Mouse (Mus musculus) forebrain, embryonic 10.5 days (tissue): ENCODE results near the gene Hist1h3c. TPM values are rescaled to one million over a fixed set of nuclear protein-coding genes. Genes with fewer than 3 reads are reported as not detected.

Experiments
- microRNA-seq: library from miRNA; unstranded; fragments of <30 nt; microRNA quantifications from one replicate; pipeline ENCODE4, GENCODE M21; 2017
- polyA plus RNA-seq: library from polyadenylated mRNA; unstranded; fragments of >200 nt; fragmentation: Nextera tagmentation; extraction: Ambion mirVana; gene quantifications from 2 replicates; pipeline ENCODE4 v1.2.1, GENCODE M21; 2016

Gene Hist1h3c
- polyA plus RNA-seq, 1 experiment from 2014 or later, result 9.0 TPM

Small RNA genes within 50 kb of the gene (microRNA-seq; reads per million reads assigned to microRNA genes)
- gene Gm44314 (not detected), gene Gm44484 (not detected)

Other genes with a start within 250 kb of the Hist1h3c start
- 3.8 and 4.0 TPM in 2 replicates for gene Hist1h4h, start 214.6 kb downstream of the Hist1h3c start, polyA plus RNA-seq
- gene Hist1h2af, start 211.7 kb downstream of the Hist1h3c start, polyA plus RNA-seq, result 6.7 and 9.5 TPM in 2 replicates
- gene Hist1h3g, start 210.2 kb downstream of the Hist1h3c start, polyA plus RNA-seq, result 6.3 and 8.1 TPM in 2 replicates
- 0.74 and 0.79 TPM in 2 replicates for gene Hist1h2bh, start 202.2 kb downstream of the Hist1h3c start, polyA plus RNA-seq
- 1.00 and 1.7 TPM in 2 replicates for gene Hist1h3f, start 201.6 kb downstream of the Hist1h3c start, polyA plus RNA-seq
- gene Hist1h4f, start 194.0 kb downstream of the Hist1h3c start, polyA plus RNA-seq, result 0.53 and 0.60 TPM in 2 replicates
- gene Hist1h1d, start 192.3 kb downstream of the Hist1h3c start, polyA plus RNA-seq, result 0.58 and 0.60 TPM in 2 replicates
- 6.1 and 6.7 TPM in 2 replicates for gene Hist1h3e, start 183.2 kb downstream of the Hist1h3c start, polyA plus RNA-seq
- 102 and 105 TPM in 2 replicates for gene Hist1h2ae, start 174.4 kb downstream of the Hist1h3c start, polyA plus RNA-seq
- 6.4 and 6.7 TPM in 2 replicates for gene Hist1h2bg, start 174.2 kb downstream of the Hist1h3c start, polyA plus RNA-seq
- gene Hist1h2bf, start 171.4 kb downstream of the Hist1h3c start, polyA plus RNA-seq, result 5.8 and 6.9 TPM in 2 replicates
- 1.5 TPM in 2 replicates for gene Hist1h2ad, start 171.2 kb downstream of the Hist1h3c start, polyA plus RNA-seq
- gene Hist1h3d, start 169.8 kb downstream of the Hist1h3c start, polyA plus RNA-seq, result 7.1 and 7.2 TPM in 2 replicates
- 112 and 119 TPM in 2 replicates for gene Hist1h4d, start 164.0 kb downstream of the Hist1h3c start, polyA plus RNA-seq
- 3.2 and 3.6 TPM in 2 replicates for gene Hist1h2be, start 124.5 kb downstream of the Hist1h3c start, polyA plus RNA-seq
- gene Hist1h1e, start 123.0 kb downstream of the Hist1h3c start, polyA plus RNA-seq, result 19.8 and 21.4 TPM in 2 replicates
- gene Hist1h2ac, start 61.7 kb downstream of the Hist1h3c start, polyA plus RNA-seq, result 1.00 and 1.1 TPM in 2 replicates
- 17.2 and 19.3 TPM in 2 replicates for gene Hist1h2bc, start 61.4 kb downstream of the Hist1h3c start, polyA plus RNA-seq
- gene Hist1h1t, start 49.8 kb downstream of the Hist1h3c start, polyA plus RNA-seq, result not detected in 2 replicates
- 4.5 and 5.9 TPM in 2 replicates for gene Hist1h4c, start 47.1 kb downstream of the Hist1h3c start, polyA plus RNA-seq
- 1.3 and 1.5 TPM in 2 replicates for gene Hfe, start 34.7 kb downstream of the Hist1h3c start, polyA plus RNA-seq
- 9.4 and 10.7 TPM in 2 replicates for gene Hist1h1c, start 6.8 kb downstream of the Hist1h3c start, polyA plus RNA-seq
- gene Hist1h2bb, start 1.1 kb upstream of the Hist1h3c start, polyA plus RNA-seq, result 2.3 and 2.7 TPM in 2 replicates
- 49.5 and 50.4 TPM in 2 replicates for gene Hist1h2ab, start 5.5 kb upstream of the Hist1h3c start, polyA plus RNA-seq
- 9.1 and 9.5 TPM in 2 replicates for gene Hist1h3b, start 6.7 kb upstream of the Hist1h3c start, polyA plus RNA-seq
- gene Hist1h4b, start 11.4 kb upstream of the Hist1h3c start, polyA plus RNA-seq, result 2.5 and 4.5 TPM in 2 replicates
- 0.69 TPM in 1 of 2 replicates, not detected in the other for gene Hist1h4a, start 15.6 kb upstream of the Hist1h3c start, polyA plus RNA-seq
- gene Hist1h3a, start 16.8 kb upstream of the Hist1h3c start, polyA plus RNA-seq, result 2.2 and 3.6 TPM in 2 replicates
- gene Hist1h1a, start 18.1 kb upstream of the Hist1h3c start, polyA plus RNA-seq, result 2.6 and 3.3 TPM in 2 replicates
- 0.10 and 0.12 TPM in 2 replicates for gene Trim38, start 24.3 kb upstream of the Hist1h3c start, polyA plus RNA-seq
- gene Slc17a2, start 61.4 kb upstream of the Hist1h3c start, polyA plus RNA-seq, result not detected in 2 replicates
- gene Slc17a3, start 93.8 kb upstream of the Hist1h3c start, polyA plus RNA-seq, result not detected in 2 replicates
- not detected in 2 replicates for gene Slc17a1, start 122.1 kb upstream of the Hist1h3c start, polyA plus RNA-seq
- not detected in 2 replicates for gene Slc17a4, start 169.4 kb upstream of the Hist1h3c start, polyA plus RNA-seq
- gene Hist1h2ba, start 188.6 kb upstream of the Hist1h3c start, polyA plus RNA-seq, result not detected in 2 replicates
- gene Hist1h2aa, start 188.9 kb upstream of the Hist1h3c start, polyA plus RNA-seq, result not detected in 2 replicates
- gene Scgn, start 245.6 kb upstream of the Hist1h3c start, polyA plus RNA-seq, result 0.21 TPM in 1 of 2 replicates, not detected in the other